Mouse (Mus musculus): ENCODE results near the gene Aip.

Aip gene

DNA sequence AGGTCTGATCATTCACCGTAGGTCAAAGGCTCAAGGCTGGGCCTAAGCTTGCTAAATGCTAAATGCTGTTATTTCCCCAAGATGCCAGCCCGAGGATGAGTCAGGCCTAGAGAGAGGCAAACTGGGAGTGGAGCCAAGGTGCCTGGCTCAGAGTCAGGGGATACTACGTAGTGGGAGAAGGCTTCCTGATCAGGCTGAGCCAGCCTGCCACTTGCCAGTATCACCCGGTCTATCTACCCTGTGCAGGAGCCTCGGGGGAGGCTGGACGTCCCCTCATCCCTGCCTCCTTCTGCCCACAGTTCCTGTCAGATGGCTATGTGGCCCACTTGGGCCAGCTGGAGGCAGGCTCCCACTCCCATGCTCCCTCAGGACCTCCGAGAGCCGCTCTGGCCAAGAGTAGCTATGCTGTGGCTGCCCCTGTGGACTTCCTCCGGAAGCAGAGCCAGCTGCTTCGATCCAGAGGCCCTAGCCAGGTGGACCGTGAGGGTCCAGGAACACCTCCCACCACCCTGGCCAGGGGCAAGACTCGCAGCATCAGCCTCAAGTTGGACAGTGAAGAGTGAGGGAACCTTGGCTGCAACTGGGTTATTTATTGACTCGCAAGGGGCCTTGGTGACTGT, 12.4 kb downstream of the Aip start:
- in situ Hi-C loops (cut with MboI, MseI) = loop anchor here (5.0 kb wide), 1 partner anchor 74 kb away; no protein-coding TSS in a partner anchor

DNA sequence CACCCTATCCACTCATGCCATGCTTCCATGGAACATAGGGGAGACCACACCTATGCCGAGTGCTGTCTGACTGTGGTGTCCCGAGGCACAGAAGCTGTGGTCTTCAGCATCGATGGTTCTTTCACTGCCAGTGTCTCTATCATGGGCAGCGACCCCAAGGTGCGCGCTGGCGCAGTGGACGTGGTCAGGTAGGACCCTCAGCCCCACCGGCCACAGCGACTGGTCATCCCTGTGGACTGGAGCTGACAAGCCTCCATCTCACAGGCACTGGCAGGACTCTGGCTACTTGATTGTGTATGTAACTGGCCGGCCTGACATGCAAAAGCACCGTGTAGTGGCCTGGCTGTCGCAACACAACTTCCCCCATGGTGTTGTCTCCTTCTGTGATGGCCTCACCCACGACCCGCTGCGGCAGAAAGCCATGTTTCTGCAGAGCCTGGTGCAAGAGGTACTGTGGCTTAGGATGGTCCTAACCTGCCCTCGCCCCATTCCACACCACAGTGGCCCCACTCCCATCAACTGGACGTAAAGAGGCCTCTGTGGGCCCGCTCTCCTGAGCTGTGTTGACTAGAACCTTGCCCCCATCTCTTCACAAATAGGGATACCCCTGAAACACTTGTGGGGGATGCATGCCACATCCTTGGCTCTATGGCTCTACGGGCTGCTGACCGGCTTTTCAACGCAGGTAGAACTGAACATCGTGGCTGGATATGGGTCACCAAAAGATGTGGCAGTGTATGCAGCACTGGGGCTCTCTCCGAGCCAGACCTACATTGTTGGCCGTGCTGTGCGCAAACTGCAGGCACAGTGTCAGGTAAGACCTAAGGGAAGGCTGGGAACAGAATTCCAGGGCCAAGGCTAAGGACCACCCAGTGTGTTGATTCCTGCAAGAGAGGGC, 13.3 kb downstream of the Aip start:
- in situ Hi-C loops (cut with MboI, MseI) = loop anchor here (5.0 kb wide), 1 partner anchor 75 kb away; no protein-coding TSS in a partner anchor

DNA sequence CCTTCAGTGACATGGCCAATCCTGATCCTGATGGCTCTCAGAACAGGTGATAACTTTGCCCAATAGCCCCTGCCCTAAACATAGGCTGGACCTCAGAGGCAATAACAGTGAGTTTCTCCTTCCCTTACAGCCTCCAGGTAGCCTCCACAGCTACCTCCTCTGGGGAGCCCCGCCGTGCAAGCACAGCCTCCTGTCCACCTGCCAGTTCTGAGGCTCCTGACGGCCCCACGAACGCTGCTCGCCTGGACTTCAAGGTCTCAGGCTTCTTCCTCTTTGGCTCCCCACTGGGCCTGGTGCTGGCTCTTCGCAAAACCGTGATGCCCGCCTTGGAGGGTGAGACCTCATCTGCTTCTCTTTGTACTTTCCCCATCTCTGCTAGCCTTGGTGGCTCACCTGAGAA, 17.1 kb downstream of the Aip start:
- in situ Hi-C loops (cut with MboI, MseI) = no loop called here

DNA sequence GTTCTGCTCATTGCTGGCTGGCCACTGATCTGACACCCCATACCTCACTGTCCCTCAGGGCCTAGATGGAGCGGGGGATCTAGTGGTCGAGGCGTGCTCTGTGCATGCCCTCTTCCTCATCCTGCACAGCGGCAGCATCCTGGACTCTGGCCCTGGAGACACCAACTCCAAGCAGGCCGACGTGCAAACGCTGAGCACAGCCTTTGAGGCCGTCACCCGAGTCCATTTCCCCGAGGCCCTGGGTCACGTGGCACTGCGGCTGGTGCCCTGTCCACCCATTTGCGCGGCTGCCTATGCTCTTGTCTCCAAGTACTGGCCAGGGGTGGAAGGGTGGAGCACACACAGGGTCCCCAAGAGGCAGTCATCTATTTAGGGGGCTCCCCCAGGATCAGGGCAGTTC, 19.0 kb downstream of the Aip start:
- in situ Hi-C loops (cut with MboI, MseI) = no loop called here

DNA sequence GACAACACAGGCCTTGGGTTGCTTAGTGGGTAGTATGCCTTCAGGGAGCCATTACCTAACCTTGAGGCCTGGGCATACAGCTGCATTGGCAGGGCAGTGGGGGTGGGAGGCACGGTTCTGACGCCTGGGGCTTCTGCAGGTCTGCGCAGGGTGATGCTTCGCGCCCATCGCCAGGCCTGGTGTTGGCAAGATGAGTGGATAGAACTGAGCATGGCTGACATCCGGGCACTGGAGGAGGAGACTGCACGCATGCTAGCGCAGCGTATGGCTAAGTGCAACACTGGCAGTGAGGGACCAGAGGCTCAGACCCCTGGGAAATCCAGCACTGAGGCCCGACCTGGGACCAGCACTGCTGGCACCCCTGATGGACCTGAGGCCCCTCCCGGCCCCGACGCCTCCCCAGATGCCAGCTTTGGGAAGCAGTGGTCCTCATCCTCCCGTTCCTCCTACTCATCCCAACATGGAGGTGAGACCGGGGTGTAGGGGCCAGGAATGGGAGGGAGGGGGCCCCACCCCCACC, 20.9 kb downstream of the Aip start:
- in situ Hi-C loops (cut with MboI, MseI) = no loop called here

DNA sequence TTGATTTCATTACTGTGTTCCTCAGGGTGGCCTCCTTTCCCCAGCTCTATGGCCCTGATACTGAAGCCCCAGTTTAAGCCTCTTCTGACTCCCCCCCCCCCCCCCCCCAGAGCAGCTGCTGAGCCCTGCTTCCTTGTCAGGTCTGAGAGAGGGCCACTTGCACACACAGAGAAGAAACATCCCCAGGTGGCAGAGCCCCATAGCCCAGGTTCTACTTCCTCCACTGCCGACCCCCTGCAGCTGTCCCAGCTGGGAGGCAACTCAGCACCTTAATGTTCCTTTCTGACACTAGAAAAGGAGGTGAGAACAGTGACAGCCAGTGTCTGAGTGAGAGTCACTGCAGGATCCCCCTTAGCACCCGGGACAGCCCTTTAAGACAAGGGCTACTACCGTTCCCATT, 21.9 kb downstream of the Aip start:
- in situ Hi-C loops (cut with MboI, MseI) = no loop called here

DNA sequence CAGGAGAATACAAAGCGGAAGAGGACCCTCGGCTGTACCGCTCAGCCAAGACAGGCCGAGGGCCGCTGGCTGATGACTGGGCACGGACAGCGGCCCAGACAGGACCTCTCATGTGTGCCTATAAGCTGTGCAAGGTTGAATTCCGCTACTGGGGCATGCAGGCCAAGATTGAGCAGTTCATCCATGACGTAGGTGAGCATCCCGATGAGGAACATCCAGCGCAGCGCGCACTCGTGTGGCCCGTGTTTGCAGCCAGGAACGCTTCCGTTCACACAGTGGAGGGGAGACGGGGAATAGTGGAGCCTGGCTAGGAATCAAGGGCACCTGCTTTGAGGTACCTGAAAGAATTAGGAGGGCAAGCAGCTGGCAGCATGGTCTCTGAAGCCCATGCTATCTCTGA, 22.4 kb downstream of the Aip start:
- in situ Hi-C loops (cut with MboI, MseI) = no loop called here

DNA sequence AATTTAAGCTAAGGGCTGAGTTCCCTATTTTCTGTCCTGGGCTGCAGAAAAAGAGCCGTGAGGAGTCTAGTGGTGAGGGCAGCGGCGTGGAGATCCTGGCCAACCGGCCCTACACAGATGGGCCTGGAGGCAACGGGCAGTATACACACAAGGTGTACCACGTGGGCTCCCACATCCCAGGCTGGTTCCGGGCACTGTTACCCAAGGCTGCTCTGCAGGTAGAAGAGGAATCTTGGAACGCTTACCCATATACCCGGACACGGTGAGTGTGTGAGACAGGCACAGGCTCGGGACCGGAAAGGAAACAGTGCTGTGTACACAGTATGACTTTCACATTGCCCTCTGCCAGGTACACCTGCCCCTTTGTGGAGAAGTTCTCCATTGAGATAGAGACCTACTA, 23.0 kb downstream of the Aip start:
- in situ Hi-C loops (cut with MboI, MseI) = no loop called here

DNA sequence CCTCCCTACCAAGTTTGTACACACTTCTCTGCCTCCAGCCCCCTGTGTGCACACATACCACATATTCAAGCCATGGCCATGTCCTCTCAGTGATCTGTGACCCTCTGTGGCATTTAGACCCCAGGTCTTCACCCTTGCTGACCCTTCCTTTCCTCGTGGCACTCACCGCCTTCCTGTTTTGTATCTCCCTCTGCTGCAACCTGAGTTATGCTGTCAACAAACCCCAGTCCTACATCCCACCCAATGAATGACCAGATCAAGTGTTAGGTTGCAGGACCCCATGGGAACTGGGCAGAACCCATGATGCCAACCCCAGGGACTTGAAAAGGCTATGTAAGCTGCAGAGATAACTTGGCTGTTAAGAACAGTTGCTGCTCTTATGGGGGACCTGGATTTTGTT, 23.6 kb downstream of the Aip start:
- in situ Hi-C loops (cut with MboI, MseI) = no loop called here

DNA sequence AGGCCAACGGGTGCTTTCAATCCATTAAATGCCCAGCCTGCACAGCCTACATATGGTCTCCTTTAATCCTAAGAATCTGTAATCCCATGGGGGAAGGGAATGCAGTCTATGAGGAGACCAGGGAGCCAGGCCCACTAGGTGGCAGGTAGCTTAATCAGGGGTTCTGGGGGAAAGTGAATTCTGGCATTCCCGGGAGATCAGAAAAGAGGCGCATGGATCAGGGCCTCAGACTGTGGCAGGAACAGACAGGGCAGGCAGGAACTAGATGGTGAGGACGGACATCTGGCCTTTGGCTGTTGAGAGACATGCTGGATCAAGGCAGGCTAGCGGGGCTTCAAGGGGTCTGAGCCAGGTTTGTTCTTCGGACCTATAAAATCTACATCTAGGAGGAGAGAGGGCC, 24.2 kb downstream of the Aip start:
- in situ Hi-C loops (cut with MboI, MseI) = no loop called here

DNA sequence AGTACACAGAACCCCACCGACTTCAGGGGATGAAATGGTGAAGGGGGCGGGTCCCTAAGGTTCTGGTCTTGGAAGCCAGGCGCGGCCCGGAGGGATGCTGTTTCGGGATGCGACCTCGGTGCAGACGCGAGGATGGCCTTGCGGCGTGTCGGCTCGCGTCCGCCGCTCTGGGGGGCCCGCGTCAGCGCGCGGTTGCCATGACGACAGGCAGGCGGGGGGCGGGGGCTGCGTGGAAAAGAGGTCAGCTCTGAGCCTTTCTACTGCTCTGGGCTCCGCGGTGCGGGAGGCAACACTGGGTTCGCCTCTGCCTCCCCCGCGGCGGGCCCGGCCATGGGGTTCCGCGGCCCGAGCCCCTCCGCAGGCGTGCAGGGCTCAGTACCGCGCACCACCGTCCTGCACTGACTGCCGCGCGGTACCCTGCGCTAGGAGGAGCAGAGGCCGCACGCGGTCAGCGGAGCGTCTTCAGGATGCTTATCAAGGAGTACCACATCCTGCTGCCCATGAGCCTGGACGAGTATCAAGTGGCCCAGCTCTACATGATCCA, 24.9 kb downstream of the Aip start:
- in situ Hi-C loops (cut with MboI, MseI) = no loop called here

DNA sequence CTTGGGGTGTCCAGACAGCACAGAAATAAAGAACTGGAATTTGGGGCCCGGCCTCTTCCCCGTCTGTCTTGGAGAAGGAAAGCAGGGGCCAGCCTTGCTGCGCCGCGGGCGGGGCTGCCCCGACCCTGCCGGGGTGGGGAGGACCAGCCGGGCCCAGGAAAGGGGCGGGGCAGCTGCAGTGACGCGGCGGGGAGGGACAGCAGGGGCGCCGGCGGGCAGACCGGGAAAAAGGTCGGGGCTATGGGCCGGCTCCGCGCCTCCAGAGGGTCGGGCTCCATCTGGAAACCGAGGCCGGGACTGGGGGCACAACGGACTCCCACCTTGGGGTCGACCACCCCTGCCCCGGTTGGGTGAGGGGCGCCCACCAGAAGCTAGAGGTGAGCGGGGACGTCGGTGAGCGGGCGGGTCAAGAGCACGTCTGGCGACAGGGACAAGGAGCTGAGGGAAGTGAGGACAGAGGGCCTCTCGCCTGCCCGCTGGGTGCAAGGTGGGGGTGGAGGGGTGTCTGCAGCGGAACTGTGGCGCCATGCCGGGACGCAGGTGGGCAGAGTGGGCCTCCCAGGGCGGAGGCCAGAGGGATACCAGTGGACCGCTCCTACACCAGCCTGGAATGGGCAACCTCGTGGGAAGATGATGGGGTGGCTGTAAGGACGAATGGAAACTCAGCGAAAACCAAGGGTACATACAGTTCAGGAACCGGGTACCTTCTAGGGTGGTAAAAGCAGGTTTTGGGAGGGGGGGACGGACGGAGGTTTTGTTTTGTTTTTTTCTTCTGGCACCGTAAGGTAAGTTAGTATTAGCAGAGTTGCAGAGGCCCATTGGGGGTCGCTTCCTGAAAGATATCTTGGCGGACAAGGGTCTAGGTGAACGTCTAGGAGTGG, 25.6 kb downstream of the Aip start, which contains the start of gene Pitpnm1:
Pitpnm1 (plus strand) TSS at position 162 of the 881 bp plus-strand sequence.
- in situ Hi-C loops (cut with MboI, MseI) = no loop called here

DNA sequence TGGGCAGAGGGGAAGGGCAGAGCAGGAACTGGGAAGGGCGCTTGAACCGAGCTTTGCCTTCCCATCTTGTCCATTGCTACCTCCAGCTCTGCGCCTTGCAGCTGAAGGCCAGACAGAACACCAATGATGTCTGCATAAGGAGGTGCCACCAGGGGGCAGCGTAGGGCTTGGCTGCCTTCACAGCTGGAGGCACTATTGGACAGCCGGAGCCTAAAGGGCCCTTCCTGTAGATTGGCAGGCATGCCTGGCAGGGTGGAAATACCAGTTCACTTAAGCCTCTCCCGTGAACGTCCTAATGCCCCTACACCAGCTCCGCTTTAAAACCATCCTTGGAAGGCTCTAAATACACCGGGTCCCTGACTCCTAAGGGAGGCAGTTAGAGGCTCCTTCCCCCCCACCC, 26.6 kb downstream of the Aip start:
- in situ Hi-C loops (cut with MboI, MseI) = no loop called here

DNA sequence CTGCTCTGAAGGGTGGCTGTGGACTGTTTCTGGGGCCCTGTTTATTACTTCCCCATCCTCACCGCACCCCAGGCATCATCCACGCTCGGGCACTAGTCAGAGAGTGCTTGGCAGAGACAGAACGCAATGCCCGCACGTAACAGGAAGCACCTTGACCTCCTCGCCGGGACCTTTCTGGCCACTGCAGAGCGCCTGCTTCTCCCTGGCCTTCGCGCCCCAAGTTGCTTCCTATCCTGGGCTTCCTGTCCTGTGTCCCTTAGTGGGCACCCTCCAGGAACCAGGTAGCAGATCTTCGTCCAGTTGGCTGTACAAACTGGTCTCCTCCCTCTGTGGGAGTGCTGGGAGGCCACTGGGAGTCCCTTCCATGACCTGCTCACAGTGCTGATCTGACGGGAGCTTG, 27.2 kb downstream of the Aip start:
- in situ Hi-C loops (cut with MboI, MseI) = no loop called here

DNA sequence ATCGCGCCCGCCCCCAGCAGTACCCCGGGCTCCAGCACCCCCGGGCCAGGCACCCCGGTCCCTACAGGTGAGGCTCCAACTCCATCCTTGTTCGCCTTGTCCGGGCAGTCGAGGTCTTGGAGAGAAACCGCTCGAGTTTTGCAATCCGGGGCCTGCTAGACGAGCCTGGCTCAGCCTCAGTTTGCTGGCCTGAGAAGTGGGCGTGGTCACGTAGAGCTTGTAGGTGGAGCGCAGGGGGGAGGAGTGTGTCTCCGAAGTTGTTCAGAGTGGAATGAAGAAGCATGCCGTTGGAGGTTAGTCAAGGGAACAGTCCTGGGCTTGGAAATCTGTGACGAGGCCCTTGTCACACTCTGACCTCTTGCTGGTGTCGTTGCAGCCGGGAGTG, 28.2 kb downstream of the Aip start:
- in situ Hi-C loops (cut with MboI, MseI) = no loop called here

DNA sequence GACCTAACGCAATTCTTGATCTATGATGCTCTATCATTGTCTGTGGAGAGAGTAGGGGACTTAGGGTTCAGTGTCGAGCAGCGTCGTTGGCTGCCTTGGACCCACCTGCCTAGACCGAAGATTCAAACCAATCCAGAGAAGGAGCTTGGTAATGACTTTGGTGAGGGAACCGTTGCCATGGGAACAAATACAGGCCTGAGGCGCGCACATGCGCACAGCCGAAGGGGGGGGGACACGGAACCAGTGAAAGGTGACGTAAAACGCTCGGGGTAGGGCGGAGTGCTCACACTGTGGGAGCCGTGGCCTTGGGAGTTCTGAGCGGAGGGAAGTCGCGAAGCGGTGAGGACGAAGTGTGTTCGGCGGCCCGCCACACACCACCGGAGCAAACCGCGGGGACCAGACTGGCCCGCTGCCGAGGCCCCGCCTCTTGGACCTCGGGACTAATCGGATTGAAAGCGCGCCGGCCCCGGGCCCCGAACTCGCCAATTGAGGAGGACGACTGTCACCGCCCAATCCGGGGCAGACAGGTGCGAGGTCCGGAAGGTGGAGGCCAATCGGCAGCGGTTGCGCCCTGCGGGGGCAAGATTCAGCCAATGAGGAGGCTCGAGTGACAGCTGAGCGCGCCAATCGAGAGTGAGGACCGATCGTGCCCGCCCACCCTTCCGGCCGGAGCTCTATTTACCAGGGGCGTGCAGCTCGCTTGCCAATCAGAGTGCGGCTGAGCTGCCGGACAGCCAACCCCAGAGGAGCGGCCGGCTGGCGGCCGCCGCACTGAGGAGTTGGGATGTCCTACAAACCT, 28.8 kb downstream of the Aip start, which contains the start of gene Cdk2ap2:
Cdk2ap2 (plus strand) TSS at position 541 of the 799 bp plus-strand sequence.
- in situ Hi-C loops (cut with MboI, MseI) = no loop called here

DNA sequence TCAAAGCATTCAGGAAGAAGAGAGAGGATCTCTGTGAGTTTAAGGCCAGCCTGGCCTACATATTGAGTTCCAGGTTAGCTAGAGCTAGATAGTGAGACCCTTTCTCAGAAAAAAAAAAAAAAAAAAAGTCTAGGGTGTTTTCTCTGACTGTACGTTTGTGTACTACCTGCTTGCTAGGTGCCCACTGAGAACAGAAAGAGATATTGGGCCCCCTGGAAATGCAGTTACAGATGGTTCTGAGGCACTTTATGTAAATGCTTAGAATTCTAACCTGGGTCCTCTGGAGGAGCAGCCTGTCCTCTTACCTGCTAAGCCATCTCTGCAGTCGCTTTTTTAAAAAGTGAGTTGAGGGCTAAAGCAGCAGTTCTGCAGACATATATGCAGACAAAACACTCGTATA, 29.9 kb downstream of the Aip start:
- in situ Hi-C loops (cut with MboI, MseI) = no loop called here

DNA sequence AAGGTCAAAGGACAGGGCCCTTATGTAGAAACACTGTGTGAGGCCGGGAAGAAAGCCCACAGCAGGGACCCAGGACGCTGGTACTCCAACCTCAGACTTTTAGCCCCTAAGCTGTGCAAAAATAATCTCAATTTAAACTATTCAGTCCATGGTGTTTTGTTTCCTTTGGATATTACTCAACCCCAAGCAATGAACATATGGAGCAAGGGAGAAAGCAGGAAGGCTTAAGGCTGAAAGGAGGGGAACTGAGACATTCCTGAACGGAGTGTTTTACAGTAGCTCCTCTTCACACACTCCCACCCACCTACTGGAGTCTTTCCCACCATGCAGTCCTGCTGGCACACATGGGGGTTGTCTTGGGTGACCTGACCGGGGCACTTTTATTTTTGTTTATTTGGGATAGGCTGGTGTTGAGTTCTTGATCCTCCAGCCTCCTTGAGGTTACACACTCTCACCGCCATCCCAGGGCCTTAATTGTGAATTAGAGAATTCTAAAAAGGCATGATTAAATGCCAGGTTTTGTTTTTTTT, 30.8 kb downstream of the Aip start:
- in situ Hi-C loops (cut with MboI, MseI) = no loop called here

DNA sequence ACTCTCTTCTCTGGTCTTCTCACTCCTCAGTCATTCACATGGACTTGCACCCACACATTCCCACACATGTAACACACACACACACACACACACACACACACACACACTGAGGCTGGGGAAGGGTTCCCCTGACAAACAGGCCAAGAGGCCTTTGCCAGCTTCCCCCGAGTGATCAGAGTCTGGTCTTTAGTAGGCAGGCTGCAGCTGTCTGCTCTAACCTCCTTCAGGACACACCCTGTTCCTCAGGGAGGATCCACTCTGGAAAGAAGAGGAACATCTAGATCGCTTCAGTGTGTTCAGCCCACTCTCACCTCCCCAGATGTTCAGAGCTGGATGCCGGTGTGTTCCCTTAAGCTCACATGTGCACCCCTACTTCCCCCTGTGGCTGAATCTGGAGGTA, 31.3 kb downstream of the Aip start:
- in situ Hi-C loops (cut with MboI, MseI) = no loop called here

DNA sequence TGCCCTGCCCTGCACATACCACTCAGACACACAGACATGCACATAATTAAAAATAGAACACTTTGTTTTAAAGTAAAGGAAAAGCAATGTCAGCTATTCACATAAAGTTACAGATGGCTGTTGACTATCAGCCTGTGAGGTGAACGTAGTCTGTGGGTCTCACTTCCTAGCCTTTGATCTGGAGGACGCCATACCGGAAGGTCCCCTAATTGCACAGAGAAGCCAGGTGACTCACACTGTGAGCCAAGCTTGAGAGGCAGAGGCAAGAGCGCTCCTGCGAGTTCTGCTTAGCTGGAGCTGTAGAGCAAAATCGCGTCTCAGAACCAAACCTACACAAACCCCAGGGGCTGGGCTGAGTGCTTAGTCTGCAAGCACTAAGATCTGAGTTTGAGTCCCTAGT, 31.9 kb downstream of the Aip start:
- in situ Hi-C loops (cut with MboI, MseI) = no loop called here

All from T-helper 1 cell (primary cell).